Mouse (Mus musculus): ENCODE results near the gene Hyal3. TPM values are rescaled to one million over a fixed set of nuclear protein-coding genes. Genes with fewer than 3 reads are reported as not detected.

Gene Hyal3
- polyA plus RNA-seq, 1 experiment from 2014 or later = 1.5 TPM

DNA sequence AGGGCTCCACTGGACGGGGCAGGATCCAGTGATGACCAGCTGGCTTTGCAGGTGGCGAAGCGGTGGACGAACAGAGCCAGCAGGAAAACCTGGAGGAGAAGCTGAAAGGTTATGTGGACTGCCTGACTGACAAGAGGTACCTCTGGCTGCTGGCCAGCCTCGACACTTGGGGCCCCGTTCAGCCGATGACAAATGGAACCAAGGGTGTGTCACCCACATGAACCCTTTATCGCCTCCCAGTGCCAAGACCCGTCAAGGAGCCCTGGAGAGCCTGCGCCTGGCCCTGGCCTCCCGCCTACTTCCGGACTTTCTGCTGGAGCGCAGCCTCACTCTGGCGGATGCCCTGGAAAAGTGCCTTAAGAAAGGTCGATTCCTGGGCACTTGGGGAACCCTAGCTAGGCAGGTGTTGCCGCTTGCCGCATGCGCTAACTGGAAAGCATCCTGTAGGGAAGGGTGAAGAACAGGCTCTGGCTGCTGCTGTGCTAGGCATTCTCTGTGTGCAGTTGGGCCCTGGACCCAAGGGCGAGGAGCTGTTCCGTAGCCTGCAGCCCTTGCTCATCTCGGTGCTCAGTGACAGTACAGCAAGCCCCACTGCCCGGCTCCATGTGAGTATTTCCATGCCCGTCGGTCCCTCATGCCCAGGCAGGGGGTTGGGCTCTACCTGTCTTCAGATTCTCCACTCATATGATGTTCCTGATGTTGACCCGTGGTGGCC is 9.6 kb downstream of the Hyal3 start:
- Histone ChIP-seq H3K27ac (ENCODE audit: low read depth, low read length) (peak overlapping the region; percentile 98), H3K36me3 (ENCODE audit: control insufficient read depth, insufficient read depth, low read length) (peaks cover 50% of the 10 kb centered on the region), H3K4me1 (replicated peaks; ENCODE audit: control insufficient read depth, insufficient read depth, low read length) (peaks cover 31% of the 10 kb centered on the region), H3K4me2 (peak overlapping the region; percentile 83), H3K4me3 (ENCODE audit: low read depth, low read length) (peak overlapping the region; percentile 91), H3K27me3 (replicated peaks; ENCODE audit: control insufficient read depth, insufficient read depth, low read length) (no peaks in the 10 kb centered on the region), H3K9me3 (ENCODE audit: control insufficient read depth, low read length) (no peaks in the 10 kb centered on the region), H3K9ac (ENCODE audit: low read depth, low read length) (peak overlapping the region; percentile 96)
- DNase-seq (ENCODE audit: low spot score) = no peak
- no peak for ATAC-seq (replicated peaks; ENCODE audit: low FRiP score)
- 82% methylated on average over 25 of the region's 25 CpGs for WGBS

DNA sequence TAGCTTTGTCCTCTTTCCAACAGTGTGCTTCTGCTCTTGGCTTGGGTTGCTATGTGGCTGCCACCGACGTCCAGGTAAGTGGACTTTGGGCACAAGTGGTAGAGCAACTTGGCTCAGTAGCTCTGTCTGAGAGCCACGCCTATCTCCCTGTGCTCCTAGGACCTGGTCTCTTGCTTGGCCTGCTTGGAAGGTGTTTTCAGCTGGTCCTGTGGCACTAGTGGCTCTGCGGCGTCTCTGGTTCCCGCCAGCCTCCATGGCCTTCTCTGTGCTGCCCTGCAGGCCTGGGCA is 10.1 kb downstream of the Hyal3 start:
- H3K27me3 ChIP-seq (replicated peaks; ENCODE audit: control insufficient read depth, insufficient read depth, low read length) = no peaks in the 10 kb centered on the region
- H3K9me3 ChIP-seq (ENCODE audit: control insufficient read depth, low read length) = no peaks in the 10 kb centered on the region
- 94% methylated on average over 6 of the region's 6 CpGs for WGBS
- ATAC-seq (replicated peaks; ENCODE audit: low FRiP score) (no peak), DNase-seq (ENCODE audit: low spot score) (no peak)
- H3K36me3 ChIP-seq (ENCODE audit: control insufficient read depth, insufficient read depth, low read length) = peaks cover 50% of the 10 kb centered on the region
- peak overlapping the region; percentile 83 for H3K4me2 ChIP-seq
- H3K27ac ChIP-seq (ENCODE audit: low read depth, low read length) = no peak overlapping the region
- H3K4me3 ChIP-seq (ENCODE audit: low read depth, low read length) = peak overlapping the region; percentile 91
- peaks cover 31% of the 10 kb centered on the region for H3K4me1 ChIP-seq (replicated peaks; ENCODE audit: control insufficient read depth, insufficient read depth, low read length)
- H3K9ac ChIP-seq (ENCODE audit: low read depth, low read length) = peak overlapping the region; percentile 26; the same call in 1 of the 2 replicates

GRCm38 (mm10) chr9:107593101-107593976 is 12.7 kb downstream of the Hyal3 start:
- Histone ChIP-seq H3K4me2 (no peak overlapping the region), H3K4me1 (replicated peaks; ENCODE audit: control insufficient read depth, insufficient read depth, low read length) (peaks cover 24% of the 10 kb centered on the region), H3K27ac (ENCODE audit: low read depth, low read length) (no peak overlapping the region), H3K36me3 (ENCODE audit: control insufficient read depth, insufficient read depth, low read length) (peaks cover 52% of the 10 kb centered on the region), H3K9ac (ENCODE audit: low read depth, low read length) (no peak overlapping the region), H3K4me3 (ENCODE audit: low read depth, low read length) (no peak overlapping the region), H3K27me3 (replicated peaks; ENCODE audit: control insufficient read depth, insufficient read depth, low read length) (peaks cover under 1% of the 10 kb centered on the region; the same call in 1 of the 2 replicates), H3K9me3 (ENCODE audit: control insufficient read depth, low read length) (no peaks in the 10 kb centered on the region)
- ATAC-seq (replicated peaks; ENCODE audit: low FRiP score) = no peak
- 85% methylated on average over 11 of the region's 11 CpGs for WGBS
- no peak for DNase-seq (ENCODE audit: low spot score)

- no peak overlapping the region for H3K4me2 ChIP-seq
- H3K9me3 ChIP-seq (ENCODE audit: control insufficient read depth, low read length) = no peaks in the 10 kb centered on the region
- H3K27me3 ChIP-seq (replicated peaks; ENCODE audit: control insufficient read depth, insufficient read depth, low read length) = peaks cover 12% of the 10 kb centered on the region
- no peak overlapping the region for H3K27ac ChIP-seq (ENCODE audit: low read depth, low read length)
- no peak for ATAC-seq (replicated peaks; ENCODE audit: low FRiP score)
- peaks cover 52% of the 10 kb centered on the region for H3K36me3 ChIP-seq (ENCODE audit: control insufficient read depth, insufficient read depth, low read length)
- 81% methylated on average over 8 of the region's 8 CpGs for WGBS
- no peak overlapping the region for H3K9ac ChIP-seq (ENCODE audit: low read depth, low read length)
- peaks cover 13% of the 10 kb centered on the region for H3K4me1 ChIP-seq (replicated peaks; ENCODE audit: control insufficient read depth, insufficient read depth, low read length)
- no peak for DNase-seq (ENCODE audit: low spot score)
- no peak overlapping the region for H3K4me3 ChIP-seq (ENCODE audit: low read depth, low read length)
Observed at GRCm38 (mm10) chr9:107594281-107595062, 13.9 kb downstream of the Hyal3 start.

DNA sequence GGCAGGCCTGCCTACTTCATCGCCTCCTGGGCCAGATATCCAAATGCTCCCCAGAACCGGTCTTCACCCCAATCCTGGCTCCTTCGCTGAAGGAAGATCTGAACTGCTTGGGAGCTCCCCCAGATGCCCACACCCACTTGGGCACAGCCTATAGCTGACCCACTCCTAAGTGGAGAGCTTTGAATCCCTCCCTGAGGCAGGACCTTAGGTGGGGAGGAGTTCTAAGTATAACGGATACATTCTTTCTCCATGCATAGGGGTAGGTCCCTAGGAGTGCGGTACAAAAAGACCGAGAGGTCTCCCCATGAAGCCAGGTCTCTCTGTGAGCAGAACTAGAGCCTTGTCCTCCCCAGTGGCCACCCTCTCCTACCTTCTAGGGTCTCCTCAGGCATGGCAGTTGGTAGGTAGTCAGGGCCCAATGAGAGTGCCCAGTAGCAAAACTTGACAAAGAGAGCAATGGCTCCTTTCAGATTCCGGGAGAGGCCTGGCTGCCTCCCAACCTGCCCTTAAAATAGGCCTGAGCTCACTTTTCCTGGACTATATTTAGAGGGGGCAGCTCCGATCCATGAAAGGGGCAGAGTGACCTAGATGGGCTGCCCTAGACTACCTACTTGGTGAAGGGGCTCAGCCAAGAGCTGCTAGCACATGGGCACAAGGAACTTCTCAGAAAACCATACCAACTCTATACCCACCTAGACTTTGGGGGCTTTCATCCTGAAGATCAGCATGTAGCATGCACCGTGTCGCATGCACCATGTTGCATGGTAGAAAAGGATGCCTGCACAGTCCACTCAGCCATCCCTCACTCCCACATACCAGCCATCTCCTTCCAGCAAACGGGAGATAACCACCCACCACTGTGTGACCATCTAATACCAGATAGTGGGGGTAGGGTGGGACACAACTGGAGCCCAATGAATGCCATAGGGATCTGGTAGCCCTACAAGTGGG is 16.3 kb downstream of the Hyal3 start:
- H3K36me3 ChIP-seq (ENCODE audit: control insufficient read depth, insufficient read depth, low read length) = peaks cover 29% of the 10 kb centered on the region
- no peak for ATAC-seq (replicated peaks; ENCODE audit: low FRiP score)
- WGBS = 81% methylated on average over 11 of the region's 11 CpGs
- peaks cover 24% of the 10 kb centered on the region for H3K27me3 ChIP-seq (replicated peaks; ENCODE audit: control insufficient read depth, insufficient read depth, low read length)
- no peak overlapping the region for H3K4me2 ChIP-seq
- H3K4me1 ChIP-seq (replicated peaks; ENCODE audit: control insufficient read depth, insufficient read depth, low read length) = no peaks in the 10 kb centered on the region; the same call in 1 of the 2 replicates
- no peak overlapping the region for H3K4me3 ChIP-seq (ENCODE audit: low read depth, low read length)
- no peak for DNase-seq (ENCODE audit: low spot score)
- H3K27ac ChIP-seq (ENCODE audit: low read depth, low read length) = no peak overlapping the region
- H3K9me3 ChIP-seq (ENCODE audit: control insufficient read depth, low read length) = no peaks in the 10 kb centered on the region
- H3K9ac ChIP-seq (ENCODE audit: low read depth, low read length) = no peak overlapping the region

GRCm38 (mm10) chr9:107598385-107598784 is 17.8 kb downstream of the Hyal3 start:
- no peak for ATAC-seq (replicated peaks; ENCODE audit: low FRiP score)
- Histone ChIP-seq H3K4me2 (no peak overlapping the region), H3K36me3 (ENCODE audit: control insufficient read depth, insufficient read depth, low read length) (peaks cover 16% of the 10 kb centered on the region), H3K9ac (ENCODE audit: low read depth, low read length) (no peak overlapping the region), H3K27ac (ENCODE audit: low read depth, low read length) (no peak overlapping the region), H3K4me1 (replicated peaks; ENCODE audit: control insufficient read depth, insufficient read depth, low read length) (peaks cover 4% of the 10 kb centered on the region; the same call in 1 of the 2 replicates), H3K9me3 (ENCODE audit: control insufficient read depth, low read length) (no peaks in the 10 kb centered on the region), H3K4me3 (ENCODE audit: low read depth, low read length) (no peak overlapping the region), H3K27me3 (replicated peaks; ENCODE audit: control insufficient read depth, insufficient read depth, low read length) (peaks cover 24% of the 10 kb centered on the region)
- 66% methylated on average over 5 of the region's 5 CpGs for WGBS
- DNase-seq (ENCODE audit: low spot score) = no peak

GRCm38 (mm10) chr9:107599433-107599832 is 18.8 kb downstream of the Hyal3 start:
- Histone ChIP-seq H3K4me3 (ENCODE audit: low read depth, low read length) (no peak overlapping the region), H3K36me3 (ENCODE audit: control insufficient read depth, insufficient read depth, low read length) (peaks cover 7% of the 10 kb centered on the region; the same call in 1 of the 2 replicates), H3K27ac (ENCODE audit: low read depth, low read length) (no peak overlapping the region), H3K9me3 (ENCODE audit: control insufficient read depth, low read length) (no peaks in the 10 kb centered on the region), H3K9ac (ENCODE audit: low read depth, low read length) (no peak overlapping the region), H3K4me1 (replicated peaks; ENCODE audit: control insufficient read depth, insufficient read depth, low read length) (peaks cover 4% of the 10 kb centered on the region; the same call in 1 of the 2 replicates), H3K4me2 (no peak overlapping the region), H3K27me3 (replicated peaks; ENCODE audit: control insufficient read depth, insufficient read depth, low read length) (peaks cover 24% of the 10 kb centered on the region)
- WGBS = 81% methylated on average over 9 of the region's 9 CpGs
- ATAC-seq (replicated peaks; ENCODE audit: low FRiP score) (no peak), DNase-seq (ENCODE audit: low spot score) (no peak)

All from liver, embryonic 11.5 days (tissue).